Mouse (Mus musculus) hindbrain, postnatal 0 days (tissue): ENCODE measurements around the gene Atm. TPM values are rescaled to one million over a fixed set of nuclear protein-coding genes. Genes with fewer than 3 reads are reported as not detected.
A peak's percentile ranks its signal among the peaks of the same experiment; 100 is the strongest.

Source experiments
- ATAC-seq: fragments of 200-750 bp; cut with Nextera tagmentation; 2 replicates; pipeline ENCODE4 v1.8.0; 2017; ENCODE audit warnings: mild to moderate bottlenecking, moderate TSS enrichment, moderate library complexity
- DNase-seq: peaks from one replicate; pipeline ENCODE4 v3.0.0-alpha.2; 2015; ENCODE audit warnings: low spot score
- H3K27ac ChIP-seq: fragments of 300-500 bp; sonication (generic); 2 replicates; pipeline ENCODE4 v1.5.1; 2014; ENCODE audit warnings: mild to moderate bottlenecking
- H3K27me3 ChIP-seq: fragments of 300-500 bp; sonication (generic); 2 replicates; pipeline ENCODE4 v1.6.1; 2014; ENCODE audit warnings: low read length, mixed read lengths; ENCODE audit not compliant: insufficient read depth
- H3K36me3 ChIP-seq: fragments of 300-500 bp; sonication (generic); 2 replicates; pipeline ENCODE4 v1.6.1; 2014; ENCODE audit warnings: low read length, mixed read lengths; ENCODE audit not compliant: insufficient read depth
- H3K4me1 ChIP-seq: fragments of 300-500 bp; sonication (generic); 2 replicates; pipeline ENCODE4 v1.6.1; 2014; ENCODE audit warnings: antibody characterized with exemption, low read length, mixed read lengths; ENCODE audit not compliant: insufficient read depth
- H3K4me2 ChIP-seq: fragments of 300-500 bp; sonication (generic); 2 replicates; pipeline ENCODE4 v1.6.1; 2014; ENCODE audit warnings: low read depth, mild to moderate bottlenecking, low read length, moderate library complexity, mixed read lengths
- H3K4me3 ChIP-seq: fragments of 300-500 bp; sonication (generic); 2 replicates; pipeline ENCODE4 v1.5.1; 2014; ENCODE audit warnings: low read length
- H3K9ac ChIP-seq: fragments of 300-500 bp; sonication (generic); replicated peaks from 2 replicates; pipeline ENCODE4 v1.6.1; 2014; ENCODE audit warnings: mild to moderate bottlenecking, low read length, moderate library complexity, mixed read lengths
- H3K9me3 ChIP-seq: fragments of 300-500 bp; sonication (generic); 2 replicates; pipeline ENCODE4 v1.6.1; 2016; ENCODE audit warnings: low read length, mixed read lengths
- CTCF ChIP-seq: IDR thresholded peaks from 2 replicates; pipeline ENCODE4 v1.5.1; 2016; ENCODE audit warnings: antibody characterized with exemption, control low read depth, low read depth
- WGBS: fragments of 180-500 bp; shearing (Covaris S2); extraction: QIAGEN DNeasy Blood & Tissue Kit; methylation state at CpG from one replicate; pipeline ENCODE4 v1.1.7; 2014; 5-methylcytosine and 5-hydroxymethylcytosine counted together
- polyA plus RNA-seq: library from polyadenylated mRNA; unstranded; fragments of >200 nt; fragmentation: Nextera tagmentation; extraction: Ambion mirVana; gene quantifications from 2 replicates; pipeline ENCODE4 v1.2.1, GENCODE M21; 2015
- total RNA-seq: library from RNA; depleted of rRNA; stranded (reverse); fragments of >200 nt; gene quantifications from 2 replicates; pipeline ENCODE4 v1.2.3, GENCODE M21; 2014

Atm gene
- total and polyA plus RNA-seq, 2 experiments from 2014 or later, result 6.4 to 7.3 TPM

- H3K4me2 ChIP-seq, result no peak overlapping the region
- no peak overlapping the region for H3K4me3 ChIP-seq
- no peaks in the 10 kb centered on the region; the same call in 1 of the 2 replicates for H3K4me1 ChIP-seq
- WGBS, result 78% methylated on average over 2 of the region's 2 CpGs
- H3K9me3 ChIP-seq, result no peaks in the 10 kb centered on the region
- H3K9ac ChIP-seq, result no peak overlapping the region
- TF ChIP-seq CTCF, result no peak
- no peaks in the 10 kb centered on the region for H3K36me3 ChIP-seq
- no peak for DNase-seq
- H3K27ac ChIP-seq, result no peak overlapping the region
- H3K27me3 ChIP-seq, result no peaks in the 10 kb centered on the region
- ATAC-seq, result no peak
These were observed 127.6 kb downstream of the Atm start for GRCm38 (mm10) chr9:53408953-53409361.

- H3K27ac ChIP-seq, result no peak overlapping the region
- no peak overlapping the region for H3K9ac ChIP-seq
- no peaks in the 10 kb centered on the region for H3K9me3 ChIP-seq
- no peak for DNase-seq
- ATAC-seq, result no peak
- TF ChIP-seq CTCF, result no peak
- H3K4me3 ChIP-seq, result no peak overlapping the region
- H3K4me2 ChIP-seq, result no peak overlapping the region
- H3K36me3 ChIP-seq, result no peaks in the 10 kb centered on the region
- 81% methylated on average over 4 of the region's 4 CpGs for WGBS
- no peaks in the 10 kb centered on the region; the same call in 1 of the 2 replicates for H3K4me1 ChIP-seq
- H3K27me3 ChIP-seq, result no peaks in the 10 kb centered on the region
These were observed 128.0 kb downstream of the Atm start for GRCm38 (mm10) chr9:53408548-53408947.

DNA sequence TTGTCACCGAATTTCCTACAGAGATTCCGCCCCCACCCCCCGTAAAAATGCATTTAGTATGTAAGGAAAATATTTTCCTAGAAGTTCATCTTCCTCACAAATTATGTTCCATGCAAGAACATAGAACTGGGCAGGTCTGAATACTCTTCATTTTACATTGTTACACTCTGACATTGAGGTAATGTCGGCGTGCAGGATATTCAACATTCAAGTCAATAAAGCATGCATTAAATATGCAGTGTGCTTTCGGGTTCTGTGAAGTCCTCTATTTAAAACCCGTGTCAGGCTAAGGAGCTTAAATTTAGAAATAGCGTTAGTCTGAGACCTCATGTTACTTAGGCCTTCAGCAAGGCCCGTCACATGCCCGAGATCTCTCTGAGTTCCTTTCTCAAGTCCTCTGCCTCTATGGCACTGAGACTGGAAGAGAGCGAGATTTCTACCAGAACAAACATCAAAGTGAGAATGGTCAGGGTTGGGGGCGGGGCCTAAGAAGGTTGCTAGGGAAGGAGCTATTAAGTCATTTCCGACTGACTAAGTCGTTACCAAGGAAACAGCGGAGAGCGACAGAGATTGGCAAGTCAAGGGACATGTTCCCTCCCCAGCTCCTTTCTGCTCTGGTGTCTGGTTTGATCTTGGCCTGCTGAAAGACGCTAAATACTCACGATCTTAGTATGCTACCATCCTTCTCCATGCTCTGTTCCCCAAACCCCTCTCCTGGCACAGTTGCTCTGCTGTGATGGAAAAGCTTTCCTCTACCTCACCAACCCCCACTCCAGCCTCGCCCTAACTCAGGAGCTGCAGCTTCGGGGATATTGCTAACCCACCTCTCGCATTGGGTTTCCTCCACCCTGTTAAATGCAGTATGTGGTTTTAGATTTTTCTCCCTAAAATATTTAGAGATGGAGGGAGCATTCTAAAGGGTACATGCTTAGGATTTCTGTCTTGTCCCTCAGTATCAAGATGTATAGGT, 131.5 kb downstream of the Atm start:
- ATAC-seq (peak; percentile 98), DNase-seq (peak; percentile 94)
- Histone ChIP-seq H3K4me1 (peaks cover 5% of the 10 kb centered on the region; the same call in 1 of the 2 replicates), H3K4me2 (peak overlapping the region; percentile 58), H3K9ac (peak overlapping the region; percentile 55), H3K27me3 (no peaks in the 10 kb centered on the region), H3K9me3 (no peaks in the 10 kb centered on the region), H3K4me3 (peak overlapping the region; percentile 29), H3K36me3 (no peaks in the 10 kb centered on the region), H3K27ac (peak overlapping the region; percentile 91)
- no peak for TF ChIP-seq CTCF
- WGBS, result 23% methylated on average over 21 of the region's 21 CpGs

DNA sequence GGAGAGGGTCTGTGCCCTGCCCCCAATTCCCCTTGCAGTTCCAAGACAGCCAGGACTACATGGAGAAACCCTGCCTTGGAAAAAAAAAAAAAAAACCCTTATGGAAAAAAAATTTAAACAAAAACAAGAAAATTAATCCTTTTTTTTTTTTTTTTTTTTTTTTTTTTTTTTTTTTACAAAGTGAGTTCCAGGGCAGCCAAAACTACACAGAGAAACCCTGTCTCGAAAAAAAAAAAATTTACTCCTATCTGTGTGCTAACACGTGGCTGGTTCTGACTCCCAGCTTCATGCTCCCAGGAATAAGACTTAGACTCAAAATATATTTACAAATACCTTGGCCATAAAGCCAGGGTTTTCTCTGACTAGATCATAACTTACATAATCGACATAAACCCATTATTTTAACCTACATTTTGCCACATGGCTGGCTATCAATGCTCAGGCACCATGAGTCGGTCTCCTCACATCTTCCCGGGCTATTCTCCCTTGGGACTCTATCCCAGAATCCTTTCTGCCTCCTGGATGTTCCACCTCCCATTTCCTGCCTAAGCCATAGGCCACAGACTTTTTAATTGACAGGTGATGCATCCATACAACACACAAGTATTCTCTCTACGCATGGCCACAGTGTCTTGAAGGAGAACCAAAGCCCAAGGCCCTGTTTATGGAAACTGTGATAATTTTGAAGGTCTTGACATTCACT, 132.3 kb downstream of the Atm start:
- WGBS, result 84% methylated on average over 6 of the region's 6 CpGs

GRCm38 (mm10) chr9:53402991-53403390, 133.5 kb downstream of the Atm start:
- H3K9ac ChIP-seq, result no peak overlapping the region
- DNase-seq, result peak; percentile 30
- no peak overlapping the region for H3K4me3 ChIP-seq
- no peaks in the 10 kb centered on the region for H3K36me3 ChIP-seq
- no peak for ATAC-seq
- H3K4me2 ChIP-seq, result peak overlapping the region; percentile 44
- no peaks in the 10 kb centered on the region for H3K9me3 ChIP-seq
- H3K4me1 ChIP-seq, result peaks cover 5% of the 10 kb centered on the region; the same call in 1 of the 2 replicates
- H3K27ac ChIP-seq, result peak overlapping the region; percentile 50; the same call in 1 of the 2 replicates
- 47% methylated on average over 8 of the region's 8 CpGs for WGBS
- no peak for TF ChIP-seq CTCF
- no peaks in the 10 kb centered on the region for H3K27me3 ChIP-seq

More for the DNA sequence above, 132.3 kb downstream of the Atm start:
- Histone ChIP-seq H3K36me3 (no peaks in the 10 kb centered on the region), H3K4me2 (no peak overlapping the region), H3K27ac (0 out of 2 replicates have a peak overlapping the region, but pooled peaks have one; percentile 91), H3K9me3 (no peaks in the 10 kb centered on the region), H3K27me3 (no peaks in the 10 kb centered on the region), H3K4me3 (no peak overlapping the region), H3K9ac (no peak overlapping the region), H3K4me1 (peaks cover 5% of the 10 kb centered on the region; the same call in 1 of the 2 replicates)
- DNase-seq (peak; percentile 24), ATAC-seq (no peak)
- TF ChIP-seq CTCF, result no peak

GRCm38 (mm10) chr9:53402291-53402711, 134.2 kb downstream of the Atm start, which contains the start of gene 4930550C14Rik:
TSS of gene 4930550C14Rik (plus strand) at chr9:53402325.
- 0 out of 2 replicates have a peak within 1 kb of the TSS, but pooled peaks have one; percentile 5 for H3K4me3 ChIP-seq
- no peaks in the 10 kb centered on the region for H3K9me3 ChIP-seq
- peak within 1 kb of the TSS; percentile 50; the same call in 1 of the 2 replicates for H3K27ac ChIP-seq
- ATAC-seq, result no peak
- no peak for TF ChIP-seq CTCF
- H3K36me3 ChIP-seq, result no peaks in the 10 kb centered on the region
- H3K4me2 ChIP-seq, result peak within 1 kb of the TSS; percentile 44
- WGBS, result 10% methylated on average over 11 of the region's 11 CpGs
- H3K4me1 ChIP-seq, result peaks cover 5% of the 10 kb centered on the region; the same call in 1 of the 2 replicates
- no peaks in the 10 kb centered on the region for H3K27me3 ChIP-seq
- H3K9ac ChIP-seq, result no peak within 1 kb of the TSS
- DNase-seq, result peak; percentile 73
